Mouse (Mus musculus): ENCODE data around the gene Larp4.
"Not testable (repeated sequence)": the region's sequence is repeated elsewhere in the genome, so short reads cannot be mapped to it uniquely, and the experiment has no call there.

The Larp4 gene

DNA sequence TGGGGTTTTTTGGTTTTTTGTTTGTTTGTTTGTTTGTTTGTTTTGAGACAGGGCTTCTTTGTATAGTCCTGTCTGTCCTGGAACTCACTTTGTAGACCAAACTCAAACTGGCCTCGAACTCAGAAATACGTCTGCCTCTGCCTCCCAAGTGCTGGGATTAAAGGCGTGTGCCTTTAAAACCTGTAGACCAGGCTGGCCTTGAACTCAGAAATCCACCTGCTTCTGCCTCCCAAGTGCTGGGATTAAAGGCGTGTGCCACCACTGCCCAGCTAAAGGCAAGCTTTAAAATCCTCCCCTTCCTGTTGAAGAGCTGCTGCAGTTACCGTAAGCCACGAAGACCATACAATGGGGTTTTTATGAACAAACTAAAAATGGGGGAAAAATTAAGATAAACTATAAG lies at the start of gene Larp4:
Gene Larp4 (plus strand): TSS at position 301 of the 400 bp plus-strand sequence.
- not testable (repeated sequence) for DNase-seq (ENCODE audit: low spot score in 2 of 2)

DNA sequence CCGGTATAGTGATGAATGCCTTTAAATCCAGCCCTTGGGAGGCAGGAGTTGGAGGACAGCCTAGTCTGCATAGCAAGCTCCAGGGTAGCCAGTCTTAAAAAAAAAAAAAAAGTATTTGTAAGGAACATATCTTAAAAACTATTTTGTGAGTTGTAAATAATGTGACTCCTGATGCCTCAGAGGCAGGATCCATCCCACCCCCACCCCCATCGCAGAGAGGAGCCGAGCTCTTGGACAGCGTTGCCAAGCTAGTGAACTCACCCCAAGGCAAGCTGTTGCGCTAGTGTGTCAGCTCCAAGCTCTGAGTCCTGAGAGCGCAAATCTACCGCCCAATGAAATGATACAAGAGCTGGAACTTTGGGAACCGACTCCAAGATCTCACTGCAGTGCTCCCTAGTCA lies 38.6 kb upstream of the Larp4 start:
- DNase-seq (ENCODE audit: low spot score in 2 of 2), result no peak

GRCm38 (mm10) chr15:99934501-99934900 lies 35.4 kb upstream of the Larp4 start:
- no peak for DNase-seq (ENCODE audit: low spot score in 2 of 2)

DNA sequence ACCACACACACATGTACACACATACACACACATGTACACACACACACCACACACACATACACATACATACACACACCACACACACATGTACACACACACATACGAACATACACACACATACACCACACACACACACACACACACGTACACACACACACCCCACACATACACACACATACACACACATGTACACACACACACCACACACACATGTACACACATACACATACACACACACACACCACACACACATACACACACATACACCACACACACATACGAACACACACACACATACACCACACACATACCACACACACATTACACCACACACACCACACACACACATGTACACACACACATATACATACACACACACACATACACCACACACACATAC lies 33.2 kb upstream of the Larp4 start:
- DNase-seq (ENCODE audit: low spot score in 2 of 2), result no peak

DNA sequence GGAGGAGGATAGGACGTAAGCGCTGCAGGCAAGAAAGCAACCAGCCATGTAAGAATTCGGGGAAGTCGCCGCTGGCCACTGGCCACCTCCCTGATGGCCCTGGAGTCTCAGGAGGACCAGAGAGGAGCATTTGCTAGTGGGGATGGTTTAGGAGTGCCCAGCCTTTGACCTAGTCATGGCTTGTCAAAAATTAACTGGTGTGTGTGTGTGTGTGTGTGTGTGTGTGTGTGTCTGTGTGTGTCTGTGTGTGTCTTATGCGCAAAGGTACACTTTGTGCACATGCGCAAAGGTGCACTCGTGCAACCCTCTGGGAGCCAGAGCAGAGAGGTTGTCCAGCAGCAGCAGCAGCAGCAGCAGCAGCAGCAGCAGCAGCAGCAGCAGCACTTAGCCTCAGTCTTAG lies 32.0 kb upstream of the Larp4 start:
- no peak for DNase-seq (ENCODE audit: low spot score in 2 of 2)

DNA sequence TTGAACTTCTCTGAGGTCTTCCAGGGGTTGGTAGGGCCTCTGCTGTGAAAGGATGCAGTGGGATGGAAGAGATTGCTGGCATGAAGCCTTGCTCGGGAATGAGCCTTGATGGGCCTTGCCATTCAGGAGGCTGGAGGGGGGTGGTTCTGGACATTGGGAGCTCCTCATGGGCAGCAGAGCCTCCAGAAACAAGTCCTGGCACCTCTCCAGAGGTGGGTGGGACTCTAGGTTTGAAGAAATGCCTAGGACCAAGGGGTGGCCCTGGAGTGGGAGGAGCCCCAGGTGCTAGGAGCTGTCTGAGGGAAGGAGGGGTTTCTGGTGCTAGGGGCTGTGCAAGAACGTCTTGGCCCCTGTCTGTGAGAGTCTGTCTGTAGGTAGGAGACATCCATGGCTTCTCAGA lies 29.4 kb upstream of the Larp4 start:
- no peak for DNase-seq (ENCODE audit: low spot score in 2 of 2)

- no peak for DNase-seq (ENCODE audit: low spot score in 2 of 2)
Observed at GRCm38 (mm10) chr15:99940970-99941630, 28.8 kb upstream of the Larp4 start.

DNA sequence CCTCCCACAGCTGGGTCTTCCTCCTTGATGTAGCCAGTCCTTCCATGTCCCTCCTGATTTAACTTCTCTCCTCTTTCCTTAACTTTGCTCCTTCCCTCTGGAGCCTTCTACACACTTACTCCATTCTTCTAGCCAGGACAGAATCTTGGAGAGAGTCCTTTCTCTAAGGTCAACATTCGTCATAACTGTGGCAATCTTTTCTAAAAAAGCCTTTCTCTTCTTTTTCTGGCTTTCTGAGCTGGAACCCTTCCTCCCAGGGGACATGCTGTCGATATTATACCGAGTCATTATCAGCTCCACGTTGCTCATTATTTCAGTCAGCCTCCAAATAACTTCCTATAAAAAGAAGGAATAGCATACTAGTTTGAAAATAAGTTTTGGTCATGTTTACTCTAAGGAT lies 14.5 kb upstream of the Larp4 start:
- DNase-seq (ENCODE audit: low spot score in 2 of 2), result no peak

- DNase-seq (ENCODE audit: low spot score in 2 of 2), result no peak
Observed at GRCm38 (mm10) chr15:99965103-99965775, 4.6 kb upstream of the Larp4 start.

- DNase-seq (ENCODE audit: low spot score in 2 of 2), result no peak
Observed at GRCm38 (mm10) chr15:99966961-99967360, 2.9 kb upstream of the Larp4 start, which contains the start of gene Fam186a. Gene Fam186a, minus strand, starts transcription at chr15:99967061.

DNA sequence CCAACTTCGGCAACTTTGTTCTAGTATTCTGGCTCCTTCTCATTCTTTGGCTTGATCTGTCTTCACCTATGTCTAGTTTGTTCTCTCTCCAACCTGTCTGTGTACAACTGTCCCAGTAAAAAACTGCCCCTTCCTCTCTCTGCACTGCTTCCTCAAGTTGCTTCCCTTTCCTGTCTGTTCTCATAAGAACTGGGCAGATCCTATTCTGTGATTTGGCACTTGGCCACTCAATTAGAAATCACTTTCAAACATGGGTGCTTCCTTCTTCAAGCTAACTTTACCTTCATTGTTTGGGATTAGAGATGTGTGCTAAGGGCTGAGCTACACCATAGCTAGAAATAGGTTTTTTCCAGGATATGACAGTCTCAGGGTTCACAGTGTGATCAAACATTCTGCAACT lies 741 bp downstream of the Larp4 start:
- no peak for DNase-seq (ENCODE audit: low spot score in 2 of 2)

DNA sequence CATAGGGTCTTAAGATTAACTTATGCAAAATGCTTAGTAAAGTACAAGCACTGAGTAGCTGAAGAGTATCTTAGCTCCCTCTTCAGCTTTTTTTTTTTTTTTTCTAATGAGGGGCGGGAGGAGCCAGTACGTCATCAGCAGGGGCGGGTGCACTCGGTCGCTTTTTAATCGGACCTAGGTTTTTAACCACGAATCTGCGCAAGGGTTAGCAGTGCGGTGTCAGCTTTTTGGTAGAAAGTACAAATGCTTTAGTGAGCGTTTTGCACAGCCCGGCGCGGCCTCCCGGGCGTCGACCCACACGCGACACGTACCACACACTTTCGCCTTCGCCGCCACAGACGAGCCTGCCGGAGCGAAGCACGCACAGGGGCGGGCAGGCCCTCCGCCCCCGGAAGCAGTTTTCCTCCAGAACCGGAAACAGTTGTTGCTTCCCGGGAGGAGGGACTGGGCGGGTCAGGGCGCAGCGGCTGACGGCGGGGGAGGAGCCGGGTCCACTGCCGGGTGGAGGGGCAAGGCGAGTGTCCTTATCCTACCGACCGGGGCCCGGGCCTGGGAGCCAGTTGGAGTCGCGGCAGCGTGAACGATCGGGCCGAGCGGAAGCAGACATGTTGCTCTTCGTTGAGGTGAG lies 2.6 kb downstream of the Larp4 start:
- peak; percentile 94 for DNase-seq (ENCODE audit: low spot score in 2 of 2)

GRCm38 (mm10) chr15:99972989-99973911 lies 3.4 kb downstream of the Larp4 start:
- peak in 1 of 2 experiments; percentile 5 for DNase-seq (ENCODE audit: low spot score in 2 of 2)

DNA sequence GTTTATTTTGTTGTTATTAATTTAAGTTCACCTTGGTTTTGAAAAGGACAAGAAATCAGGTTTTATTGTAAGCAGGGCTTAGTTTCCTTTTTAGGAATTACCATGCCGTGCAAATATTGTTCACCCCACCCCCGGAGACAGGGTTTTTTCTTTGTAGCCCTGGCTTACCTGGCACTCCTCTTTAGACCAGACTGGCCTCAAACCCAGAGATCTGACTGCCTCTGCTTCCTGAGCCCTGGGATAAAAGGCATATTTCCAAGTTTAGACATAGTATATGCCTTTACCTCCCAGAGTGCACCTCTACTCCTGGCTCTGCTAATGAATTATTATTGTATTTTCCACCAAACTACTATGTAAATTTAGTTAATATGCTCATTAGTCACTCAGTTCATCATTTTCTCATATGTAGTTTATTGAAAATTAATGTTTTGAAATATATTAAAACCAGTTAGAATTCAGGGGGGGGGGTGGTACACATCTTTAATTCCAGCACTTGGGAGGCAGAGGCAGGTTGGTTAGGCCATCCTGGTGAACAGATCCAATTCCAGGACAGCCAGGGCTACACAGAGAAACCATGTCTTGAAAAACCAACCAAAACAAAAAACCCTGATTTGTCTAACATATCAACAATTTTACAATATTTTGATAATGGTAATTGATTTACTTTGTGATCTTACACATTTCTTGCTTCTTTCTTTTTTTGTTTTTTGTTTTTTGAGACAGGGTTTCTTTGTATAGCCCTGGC lies 4.8 kb downstream of the Larp4 start:
- DNase-seq (ENCODE audit: low spot score in 2 of 2), result no peak

GRCm38 (mm10) chr15:99976121-99976520 lies 6.3 kb downstream of the Larp4 start:
- DNase-seq (ENCODE audit: low spot score in 2 of 2), result not testable (repeated sequence)

DNA sequence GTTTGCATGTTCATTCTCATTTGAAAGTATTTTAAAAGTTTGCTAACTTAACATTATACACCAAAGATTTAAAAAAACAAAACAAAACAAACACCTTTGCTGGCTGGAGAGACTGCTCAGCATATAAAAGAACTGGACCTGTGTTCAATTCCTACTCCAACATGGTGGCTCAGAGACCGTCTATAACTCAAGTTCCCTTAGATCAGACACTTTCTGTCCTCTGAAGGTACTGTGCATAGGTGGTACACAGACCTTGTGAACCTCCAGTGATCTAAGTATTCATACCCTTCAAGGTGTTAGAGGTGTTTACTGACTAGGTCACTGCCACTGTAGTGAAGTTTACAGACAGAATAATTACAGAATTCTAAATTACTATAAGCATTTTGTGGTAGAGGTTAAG lies 9.4 kb downstream of the Larp4 start:
- no peak for DNase-seq (ENCODE audit: low spot score in 2 of 2)

DNA sequence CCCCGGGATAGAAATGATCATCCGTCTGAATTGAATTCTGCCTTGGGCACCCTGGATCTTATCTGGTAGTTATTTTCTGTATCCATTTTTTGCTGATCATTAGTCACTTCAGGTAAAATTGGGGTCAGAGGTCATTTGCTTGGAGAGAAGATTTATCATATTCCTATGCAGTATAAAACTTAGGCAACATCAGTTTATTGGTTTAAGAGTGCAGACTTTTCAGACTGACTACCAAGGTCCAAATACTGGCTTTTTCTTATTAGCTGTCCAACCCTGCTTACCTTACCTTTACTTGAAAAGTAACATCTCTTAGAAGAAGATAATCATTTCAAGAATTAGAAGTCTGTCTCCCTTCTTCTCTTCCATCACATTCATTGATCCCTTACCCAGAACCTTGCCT lies 9.8 kb downstream of the Larp4 start:
- no peak for DNase-seq (ENCODE audit: low spot score in 2 of 2)

DNA sequence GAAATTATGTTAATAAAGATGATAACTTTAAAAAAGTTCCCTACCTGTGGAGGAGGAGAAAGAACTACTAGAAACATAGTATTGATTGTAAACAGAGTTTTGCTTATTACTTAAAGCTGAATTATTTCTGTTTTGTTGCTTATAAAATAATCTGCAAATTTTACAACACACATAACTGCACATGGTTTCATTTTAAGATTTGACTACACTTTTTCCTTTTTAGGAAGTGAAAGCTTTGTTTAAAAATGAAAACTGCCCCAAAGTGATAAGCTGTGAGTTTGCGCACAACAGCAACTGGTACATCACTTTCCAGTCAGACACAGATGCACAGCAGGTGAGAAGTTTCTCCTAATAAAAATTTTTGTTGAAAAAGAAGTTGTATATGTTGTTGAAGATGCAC lies 23.2 kb downstream of the Larp4 start:
- no peak for DNase-seq (ENCODE audit: low spot score in 2 of 2)

- DNase-seq (ENCODE audit: low spot score in 2 of 2), result no peak
Observed at GRCm38 (mm10) chr15:99997114-99997804, 27.4 kb downstream of the Larp4 start.

GRCm38 (mm10) chr15:99999390-99999789 lies 29.5 kb downstream of the Larp4 start:
- DNase-seq (ENCODE audit: low spot score in 2 of 2), result no peak

Measured in natural killer cell, adult 2 months (primary cell).